Mouse (Mus musculus): ENCODE measurements around the gene Zfp963.

Gene Zfp963

DNA sequence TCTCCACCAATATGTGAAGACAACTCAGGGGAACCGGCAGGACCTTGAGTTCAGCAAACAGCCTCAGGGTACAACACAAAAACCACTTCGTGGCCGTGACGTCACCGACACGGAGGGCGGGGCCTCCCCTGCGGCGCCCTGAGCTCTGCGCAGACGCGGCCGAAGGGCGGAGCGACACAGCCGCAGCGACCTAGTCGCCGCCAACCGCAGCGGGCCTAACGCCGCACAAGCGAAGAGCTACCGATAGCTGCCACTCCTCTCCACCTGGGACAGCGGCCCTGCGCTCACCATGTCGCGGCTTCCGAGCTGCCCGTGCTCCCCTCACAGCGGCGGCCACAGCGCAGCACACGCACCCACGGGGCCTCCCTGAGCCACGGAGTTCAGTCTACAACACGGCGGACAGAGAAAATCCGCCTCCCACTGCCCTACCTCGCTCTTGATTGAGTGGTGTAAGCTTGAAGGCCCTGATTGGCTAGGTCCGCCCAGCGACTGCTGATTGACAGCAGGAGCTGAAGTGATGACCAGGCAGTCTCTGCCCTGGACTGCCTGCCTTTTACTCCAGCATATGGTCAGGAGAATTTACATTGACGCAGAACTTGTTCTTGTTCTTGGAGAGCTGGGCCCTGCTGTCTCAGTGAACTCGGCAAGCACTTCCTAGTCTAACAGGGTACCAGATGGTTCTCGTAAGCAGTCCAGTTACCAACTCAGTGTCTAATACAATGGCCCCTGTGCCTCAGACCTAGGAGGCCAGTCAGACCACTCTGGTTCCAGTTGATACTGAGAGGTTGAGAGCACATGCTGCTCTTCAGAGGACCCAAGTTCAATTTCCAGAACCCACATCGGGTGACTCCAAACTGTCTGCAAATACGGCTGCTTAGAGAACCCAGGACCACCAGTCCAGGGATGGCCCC, at the start of gene Zfp963:
TSS of gene Zfp963 (minus strand) at position 427 of the 911 bp plus-strand sequence.
- DNase-seq = peak; percentile 97

DNA sequence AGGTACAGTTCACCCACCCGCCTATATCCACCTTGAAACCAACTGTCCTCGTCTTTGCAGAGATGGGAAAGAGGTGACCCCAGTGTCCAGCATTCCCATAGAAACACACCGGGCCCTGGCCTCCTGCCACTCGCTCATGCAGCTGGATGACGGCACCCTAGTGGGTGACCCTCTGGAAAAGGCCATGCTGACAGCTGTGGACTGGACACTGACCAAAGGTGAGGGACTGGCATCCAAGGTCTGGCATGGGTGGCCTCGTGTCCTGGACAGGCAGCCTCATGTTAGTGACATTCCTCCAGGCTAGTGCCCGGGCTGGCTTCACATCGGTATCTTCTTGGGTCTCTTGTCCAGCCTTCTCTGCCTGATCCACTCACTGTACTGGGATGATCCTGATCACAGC, 49.5 kb upstream of the Zfp963 start:
- no peak for DNase-seq

DNA sequence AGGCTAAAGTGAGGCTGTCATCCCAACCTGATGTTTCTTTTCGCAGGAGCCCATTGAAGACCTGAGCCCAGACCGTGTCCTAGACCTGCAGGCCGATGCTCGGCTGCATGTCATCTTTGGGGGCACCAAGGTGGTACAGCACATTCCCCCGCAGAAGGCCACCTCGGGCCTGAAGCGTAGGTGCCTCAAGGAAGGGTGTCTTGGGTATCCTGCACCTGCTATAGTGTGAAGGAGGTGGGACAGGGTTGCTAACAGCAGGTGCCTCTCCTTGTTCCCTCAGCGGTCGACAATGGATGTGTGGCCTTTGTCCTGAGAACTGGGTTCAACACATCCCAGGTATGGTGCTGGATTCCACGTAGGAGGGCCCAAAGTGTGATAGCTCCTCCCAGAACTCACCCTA, 47.9 kb upstream of the Zfp963 start:
- no peak for DNase-seq

DNA sequence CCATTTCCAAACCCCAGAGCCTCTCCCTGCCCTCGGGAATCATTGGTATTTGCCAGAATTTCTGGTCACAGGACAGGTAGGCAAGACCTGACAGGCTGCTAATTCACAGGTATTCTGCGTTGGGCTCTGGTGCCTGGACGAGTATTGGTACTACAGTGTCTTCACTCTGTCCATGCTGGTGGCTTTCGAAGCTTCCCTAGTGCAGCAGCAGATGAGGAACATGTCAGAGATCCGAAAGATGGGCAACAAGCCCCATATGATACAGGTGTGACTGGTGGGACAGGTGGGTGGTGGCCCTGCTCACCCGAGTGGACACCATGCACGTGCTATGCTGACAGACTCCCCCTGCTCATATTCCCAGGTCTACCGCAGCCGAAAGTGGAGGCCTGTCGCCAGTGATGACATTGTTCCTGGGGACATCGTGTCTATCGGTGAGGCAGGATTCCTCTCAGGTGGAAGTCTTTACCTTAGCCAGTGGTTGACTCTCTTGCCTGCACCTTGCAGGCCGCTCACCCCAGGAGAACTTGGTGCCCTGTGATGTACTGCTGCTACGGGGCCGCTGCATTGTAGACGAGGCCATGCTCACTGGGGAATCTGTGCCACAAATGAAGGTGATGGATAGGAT, 47.1 kb upstream of the Zfp963 start:
- DNase-seq = no peak

DNA sequence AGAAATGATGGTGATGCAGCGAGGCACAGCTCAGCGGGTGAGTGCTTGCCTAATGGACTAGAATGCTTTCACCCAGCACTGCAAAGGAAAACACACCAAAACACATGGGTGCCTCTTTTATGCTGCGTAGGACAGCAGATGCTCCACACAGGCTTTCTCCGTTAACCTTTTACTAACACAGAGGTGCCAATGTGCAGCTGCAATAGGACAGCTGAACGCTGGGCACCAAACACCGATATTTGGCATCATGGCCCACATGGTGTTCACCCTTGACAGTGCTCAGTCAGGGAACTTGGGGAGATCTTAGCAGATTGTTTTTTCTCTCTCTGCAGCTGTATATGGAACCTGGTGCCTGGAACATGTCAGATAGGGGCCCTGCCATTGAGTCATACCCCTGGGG, 45.1 kb upstream of the Zfp963 start:
- no peak for DNase-seq

DNA sequence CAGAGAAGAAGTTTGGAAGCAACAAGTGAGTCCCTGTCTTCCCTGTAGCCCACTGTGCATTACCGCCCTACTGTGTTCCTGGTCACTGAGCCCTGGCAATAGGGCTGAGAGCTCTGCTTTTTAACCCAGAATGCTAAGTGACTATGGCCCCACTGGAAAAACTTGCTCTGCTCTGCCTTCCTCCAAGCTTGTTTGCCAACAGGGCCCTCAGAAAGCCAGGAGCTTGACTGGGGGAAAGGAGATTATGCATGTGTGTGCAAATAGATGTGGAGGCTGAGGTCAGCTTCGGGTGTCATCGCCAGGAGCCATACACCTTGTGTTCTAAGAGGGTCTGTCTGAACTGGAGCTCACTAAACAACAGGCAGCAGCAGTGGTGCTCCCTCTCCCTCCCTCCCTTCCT, 44.3 kb upstream of the Zfp963 start:
- DNase-seq = no peak

DNA sequence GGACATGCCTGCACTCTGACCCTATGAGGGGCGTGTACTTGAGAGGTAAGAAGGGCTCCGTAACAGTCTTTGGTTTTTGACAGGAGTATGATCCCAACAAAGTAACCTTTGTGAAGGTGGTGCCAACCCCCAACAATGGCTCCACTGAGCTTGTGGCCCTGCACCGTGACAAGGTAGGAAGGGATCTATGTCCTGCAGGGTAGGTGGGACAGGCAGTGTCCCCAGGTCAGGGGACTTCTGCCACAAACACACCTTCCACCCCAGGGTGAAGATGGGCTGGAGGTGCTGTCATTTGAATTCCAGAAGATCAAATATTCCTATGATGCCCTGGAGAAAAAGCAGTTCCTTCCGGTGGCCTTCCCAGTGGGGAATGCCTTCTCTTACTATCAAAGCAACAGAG, 43.9 kb upstream of the Zfp963 start:
- DNase-seq = no peak

DNA sequence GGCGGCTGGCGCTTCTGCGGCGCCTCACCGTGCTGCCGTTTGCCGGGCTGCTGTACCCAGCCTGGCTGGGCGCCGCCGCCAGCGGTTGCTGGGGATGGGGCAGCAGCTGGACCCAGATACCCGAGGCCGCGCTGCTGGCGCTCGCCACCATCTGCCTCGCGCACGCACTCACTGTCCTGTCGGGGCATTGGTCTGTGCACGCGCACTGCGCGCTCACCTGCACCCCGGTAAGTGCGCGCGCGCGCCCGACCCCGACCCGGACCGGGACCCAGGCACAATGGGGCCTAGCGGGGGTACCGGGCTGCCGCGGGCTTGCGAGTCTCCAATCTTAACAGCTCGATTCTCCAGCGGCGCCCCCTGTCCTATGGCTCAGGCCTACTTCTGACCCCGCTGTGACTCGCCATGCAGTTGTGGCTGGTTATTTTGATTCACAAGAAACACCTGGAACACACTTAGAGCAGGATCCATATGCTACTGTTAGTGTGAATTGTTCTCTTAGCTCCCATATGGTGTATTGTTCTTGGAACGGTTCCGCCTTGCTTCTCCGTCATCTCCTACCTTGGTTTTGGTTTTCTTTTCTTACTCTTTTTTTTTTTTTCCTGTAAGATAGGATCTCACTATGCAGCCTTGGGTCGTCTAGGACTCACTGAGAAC, 41.8 kb upstream of the Zfp963 start:
- DNase-seq = peak; percentile 43

DNA sequence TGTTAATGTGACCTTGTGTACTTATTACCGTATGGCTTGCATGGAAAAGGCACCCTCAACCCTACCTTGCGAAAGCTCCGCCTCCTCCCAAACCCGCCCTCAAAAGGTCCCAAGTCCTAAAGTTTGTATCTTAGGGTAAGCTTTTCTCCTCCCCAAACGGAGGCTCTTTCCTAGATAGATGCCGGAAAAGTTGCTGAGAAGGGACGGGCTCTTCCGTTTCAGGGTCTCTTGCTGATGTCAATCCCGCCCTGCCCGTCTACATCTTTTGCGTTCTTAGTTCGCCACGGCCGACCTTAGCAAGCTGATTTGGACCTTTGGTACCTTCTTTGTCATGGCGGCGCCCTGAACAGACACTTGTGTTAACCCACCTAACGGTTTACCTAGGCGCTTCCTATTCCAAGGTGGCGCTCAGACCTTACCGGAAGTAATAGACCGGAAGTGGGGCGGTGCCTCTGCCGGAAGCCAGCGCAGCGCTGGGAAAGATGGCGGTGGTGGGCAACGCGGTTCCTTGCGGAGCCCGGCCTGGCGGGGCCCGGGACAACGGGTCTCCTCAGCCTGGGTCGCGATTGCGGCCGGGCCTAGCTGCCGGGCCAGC, 41.1 kb upstream of the Zfp963 start, which contains the start of the genes Atp13a1 and Zfp866:
TSS of gene Atp13a1 (plus strand) at position 391 of the 595 bp plus-strand sequence.
TSS of gene Zfp866 (minus strand) at position 406 of the 595 bp plus-strand sequence.
- DNase-seq = peak; percentile 94

DNA sequence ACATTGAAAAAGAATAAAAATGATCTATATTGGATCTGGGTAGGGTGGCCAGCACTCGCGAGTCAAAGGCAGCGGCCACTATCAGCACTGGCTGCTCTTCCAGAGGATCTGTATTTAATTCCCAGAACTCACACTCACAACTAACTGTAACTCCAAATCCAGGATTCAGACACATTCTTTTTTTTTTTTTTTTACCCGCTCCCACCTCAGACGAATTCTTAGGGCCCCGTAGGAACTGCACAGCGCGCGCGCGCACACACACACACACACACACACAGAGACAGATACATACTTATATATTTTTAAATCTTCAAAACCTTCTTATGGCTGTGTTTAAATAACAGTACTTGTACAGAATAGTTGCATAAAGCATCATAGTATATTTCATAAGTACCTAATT, 40.6 kb upstream of the Zfp963 start:
- peak; percentile 25 for DNase-seq

DNA sequence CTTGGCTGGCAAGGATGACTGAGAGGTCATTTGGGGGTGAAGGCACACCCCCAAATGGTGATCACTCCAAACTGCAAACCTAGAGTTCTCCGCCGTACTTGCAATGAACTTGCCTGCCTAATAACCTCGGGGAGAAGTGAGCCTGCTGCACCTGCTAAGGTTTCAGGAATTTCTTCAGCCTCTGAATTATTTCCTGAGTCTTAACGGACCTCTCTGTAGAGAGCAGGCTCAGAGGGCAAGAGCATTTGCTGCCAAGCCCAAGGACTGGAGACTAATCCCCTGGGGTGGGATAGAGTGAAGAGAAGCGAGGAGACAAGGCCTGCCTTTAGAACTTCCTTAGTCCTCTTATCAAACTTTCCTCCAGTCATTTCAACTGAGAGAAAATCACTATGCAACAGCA, 40.0 kb upstream of the Zfp963 start:
- DNase-seq = no peak

DNA sequence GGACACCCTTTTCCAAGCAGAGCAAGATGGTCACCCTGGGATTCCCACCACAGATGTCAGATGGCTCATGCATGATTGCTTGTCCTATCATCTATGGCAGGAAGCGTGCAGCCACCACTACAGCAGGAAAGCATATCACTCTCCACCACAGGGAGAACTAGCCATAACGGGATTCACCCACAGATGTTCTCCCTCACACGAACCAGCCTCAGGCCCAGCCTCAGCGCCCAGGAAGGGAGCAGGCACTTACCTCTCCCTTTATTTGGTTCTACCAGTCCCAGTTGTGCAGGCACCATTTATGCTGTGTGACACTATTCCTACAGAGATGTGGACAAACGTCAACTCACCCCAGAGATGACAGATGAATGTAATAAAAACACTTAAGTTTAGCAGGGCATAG, 39.3 kb upstream of the Zfp963 start:
- no peak for DNase-seq

DNA sequence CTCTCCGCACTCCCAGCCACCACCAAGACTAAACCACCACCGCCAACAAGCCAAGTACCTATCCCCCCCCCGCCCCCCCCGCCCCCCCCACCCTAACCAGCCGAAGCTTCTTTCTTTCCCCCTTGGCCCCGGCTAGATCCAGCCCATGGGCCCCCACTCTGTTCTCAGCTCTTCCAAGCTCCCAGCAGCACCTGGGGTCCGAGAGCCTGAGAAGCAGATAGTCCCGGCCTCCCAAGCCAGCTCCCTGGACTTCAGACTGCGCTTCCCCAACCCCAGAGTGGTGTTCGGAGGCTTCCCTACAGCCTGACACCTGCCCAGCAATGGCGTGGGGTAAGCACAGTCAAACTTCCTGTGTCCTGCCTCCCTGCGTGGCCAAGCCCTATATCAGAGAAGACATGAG, 27.3 kb upstream of the Zfp963 start:
- no peak for DNase-seq

DNA sequence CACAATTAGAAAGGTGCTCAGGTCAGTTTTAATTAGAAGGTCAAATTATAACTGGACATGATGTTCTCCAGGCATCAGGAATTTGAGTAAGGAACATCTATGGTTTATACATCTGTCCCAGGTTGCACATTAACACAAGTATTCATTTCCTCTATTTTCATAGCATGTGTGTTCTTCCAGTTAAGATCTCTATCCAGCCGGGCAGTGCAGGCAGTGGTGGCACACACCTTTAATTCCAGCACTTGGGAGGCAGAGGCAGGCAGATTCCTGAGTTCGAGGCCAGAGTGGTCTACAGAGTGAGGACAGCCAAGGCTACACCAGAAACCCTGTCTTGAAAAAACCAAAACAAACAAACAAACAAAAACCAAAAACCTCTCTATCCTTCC, 25.4 kb upstream of the Zfp963 start:
- DNase-seq = no peak

DNA sequence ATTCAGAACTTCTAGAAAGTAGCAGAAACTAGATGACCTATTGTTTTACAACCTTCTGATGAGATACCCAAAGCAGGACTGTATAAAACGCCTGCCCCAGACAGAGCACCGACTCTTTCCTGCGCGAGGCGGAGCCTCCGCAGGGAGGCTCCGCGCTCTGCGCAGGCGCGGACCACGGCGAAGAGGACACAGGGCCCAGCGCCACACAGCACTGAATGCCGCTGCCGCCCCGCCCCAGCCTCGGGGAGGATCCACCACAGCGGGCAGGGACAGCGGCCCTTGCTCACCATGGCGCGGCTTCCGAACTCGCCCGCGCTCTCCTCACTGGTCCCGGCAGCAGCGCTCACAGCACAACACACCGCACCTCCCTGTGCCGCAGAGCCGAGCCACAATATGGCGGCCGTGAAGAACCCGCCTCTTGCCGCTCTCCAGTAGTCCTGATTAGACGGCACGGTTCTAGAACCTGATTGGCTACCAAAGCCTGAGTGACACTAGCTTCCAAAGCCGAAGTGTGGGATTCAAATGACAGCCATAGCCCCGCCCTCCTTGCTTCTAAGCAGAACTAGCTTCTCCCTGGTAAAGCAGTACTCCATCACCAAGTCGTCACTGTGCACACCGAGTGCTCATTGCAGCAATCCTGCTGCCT, 24.9 kb upstream of the Zfp963 start, which contains the start of gene Gm20422:
TSS of gene Gm20422 (minus strand) at position 384 of the 646 bp plus-strand sequence.
- peak; percentile 95 for DNase-seq

DNA sequence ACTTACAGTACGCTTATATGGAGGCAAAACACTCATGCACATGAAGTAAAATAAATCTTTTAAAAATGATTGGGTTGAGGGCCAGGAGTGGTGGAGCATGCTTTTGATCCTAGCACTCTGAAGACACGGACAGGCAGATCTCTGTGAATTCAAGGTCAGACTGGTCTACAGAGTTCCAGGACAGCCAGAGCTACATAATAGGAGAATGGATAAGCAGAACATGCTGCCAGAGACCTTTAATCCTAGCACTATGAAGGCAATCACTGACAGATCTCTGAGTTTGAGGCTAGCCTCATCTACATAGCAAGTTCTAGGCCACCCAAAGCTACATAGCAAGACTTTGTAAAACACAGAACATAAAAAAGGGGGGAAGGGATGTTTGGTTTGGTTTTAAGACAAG, 22.3 kb upstream of the Zfp963 start:
- DNase-seq = no peak

DNA sequence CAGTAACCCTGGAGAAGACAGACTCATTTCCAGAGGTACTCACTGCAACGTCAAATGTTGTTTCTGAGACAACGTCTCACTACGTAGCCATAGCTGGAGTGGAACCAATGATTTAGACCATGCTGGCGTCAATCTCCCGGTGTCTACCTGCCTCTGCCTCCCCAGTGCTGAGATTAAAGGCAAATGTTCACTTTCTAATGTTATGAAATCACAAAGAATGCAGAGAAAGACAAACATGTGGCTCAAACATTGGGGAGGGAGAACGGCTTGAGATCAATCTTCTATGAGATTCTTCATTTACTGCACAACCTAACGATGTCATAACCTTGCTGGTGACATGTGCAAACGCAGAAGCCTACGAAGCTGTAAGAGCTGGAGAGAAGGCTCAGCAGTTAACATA, 21.5 kb upstream of the Zfp963 start:
- no peak for DNase-seq

DNA sequence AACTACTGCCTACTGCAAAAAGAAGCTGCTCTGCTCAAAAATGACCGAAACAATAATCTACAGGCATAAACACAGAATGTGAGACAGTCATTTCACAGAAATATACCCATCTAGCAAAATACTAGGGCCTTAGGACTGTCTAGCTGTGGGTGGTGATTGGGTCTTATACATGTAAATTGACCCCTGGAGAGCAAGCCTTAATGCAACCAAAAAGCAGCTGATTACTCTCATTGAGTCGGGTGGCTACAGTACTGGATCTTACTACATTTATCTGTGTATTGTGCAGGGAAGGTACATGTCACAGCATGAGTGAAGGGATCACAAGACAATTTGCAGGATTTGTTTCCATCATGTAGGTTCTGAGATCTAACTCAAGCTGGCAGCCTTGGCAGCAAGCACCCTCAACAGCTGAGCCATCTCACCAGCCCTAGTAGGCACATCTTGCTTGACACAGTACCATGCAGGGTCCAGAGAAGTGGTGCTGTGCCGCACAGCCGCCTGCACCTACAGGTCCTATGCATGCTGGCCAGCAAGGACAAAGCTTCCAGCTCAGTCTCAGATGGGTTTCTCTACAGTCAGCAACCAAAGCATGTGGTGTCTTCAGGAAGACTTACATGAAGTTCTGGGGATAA, 12.2 kb upstream of the Zfp963 start:
- no peak for DNase-seq

DNA sequence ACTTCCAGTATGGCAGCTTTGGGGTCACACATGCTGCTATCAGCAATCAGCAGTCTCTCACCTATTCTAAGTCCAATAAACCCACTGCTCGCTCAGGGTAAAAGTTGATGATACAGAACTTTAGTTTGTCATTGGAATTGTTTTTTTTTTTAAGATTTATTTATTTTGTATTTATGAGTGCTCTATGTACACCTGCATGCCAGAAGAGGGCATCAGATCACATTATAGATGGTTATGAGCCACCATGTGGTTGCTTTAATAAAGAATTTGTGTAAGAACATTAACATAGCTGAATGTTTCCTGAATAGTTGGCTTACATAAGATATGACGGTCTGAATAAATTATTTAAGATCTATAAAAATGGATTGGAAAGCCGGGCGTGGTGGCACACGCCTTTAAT, 8.5 kb upstream of the Zfp963 start:
- no peak for DNase-seq

DNA sequence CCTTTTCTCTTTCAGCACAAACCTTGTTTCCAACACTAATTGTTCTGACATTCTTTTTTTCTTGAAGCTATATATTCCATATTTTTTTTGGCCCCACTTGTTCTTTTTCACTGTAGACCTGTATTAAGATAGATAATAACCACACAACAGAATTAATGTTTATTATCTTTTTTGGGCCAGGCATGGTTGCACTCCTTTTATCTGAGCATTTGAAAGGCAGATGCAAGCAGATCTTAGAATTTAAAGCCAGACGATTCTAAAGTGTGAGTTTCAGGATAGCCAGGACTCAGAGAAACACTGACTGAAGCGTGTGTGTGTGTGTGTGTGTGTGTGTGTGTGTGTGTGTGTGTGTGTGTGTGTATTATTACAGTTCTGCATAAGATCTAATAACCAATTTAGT, 2.7 kb upstream of the Zfp963 start:
- DNase-seq = no peak

DNA sequence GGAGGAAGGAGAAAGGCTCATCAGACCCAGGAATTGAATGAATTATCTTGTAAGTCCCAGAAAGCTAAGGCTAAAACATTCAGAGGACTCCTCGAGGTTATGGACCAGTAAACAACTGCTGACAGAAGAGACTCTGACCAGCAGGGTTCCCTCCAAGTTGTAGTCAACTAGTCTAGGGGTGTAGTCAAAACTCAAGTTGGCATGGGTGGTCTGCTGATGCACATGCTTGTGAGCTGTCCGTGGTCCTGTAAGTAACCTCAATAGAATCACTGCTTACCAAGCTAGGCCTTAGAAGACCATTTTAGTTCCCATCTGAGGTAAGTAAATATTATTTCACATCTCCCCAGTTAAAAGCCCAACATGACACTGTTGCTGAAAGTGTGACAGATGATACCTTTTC, 8.5 kb downstream of the Zfp963 start:
- no peak for DNase-seq

DNA sequence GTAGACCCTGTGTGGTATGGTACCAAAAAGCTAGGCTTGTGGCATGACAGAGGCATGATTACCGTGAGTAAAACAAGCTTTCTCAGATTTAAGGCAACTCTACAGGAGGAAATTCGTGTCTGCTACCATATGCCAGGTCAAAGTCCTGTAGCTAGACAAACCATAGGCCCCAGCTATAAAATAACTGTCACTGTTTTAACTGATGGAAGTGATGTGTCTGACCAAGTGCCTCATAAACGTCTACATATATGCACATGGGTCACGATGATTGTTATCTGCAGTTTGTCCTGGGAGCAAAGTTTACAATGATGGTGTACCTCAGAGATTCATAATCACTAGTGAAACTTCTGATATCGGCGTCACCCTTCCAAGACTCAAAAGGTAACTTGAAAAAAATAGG, 9.0 kb downstream of the Zfp963 start:
- no peak for DNase-seq
